Mouse (Mus musculus) embryo, embryonic 11.5 days (tissue): Measurements from ENCODE around the gene Cst7.
"Not testable (repeated sequence)": the region's sequence is repeated elsewhere in the genome, so short reads cannot be mapped to it uniquely, and the experiment has no call there.

Experiments used
- DNase-seq: peaks from one replicate; pipeline ENCODE4 v3.0.0-alpha.2; 2012; ENCODE audit warnings: low read depth, low spot score

The Cst7 gene

GRCm38 (mm10) chr2:150569847-150570590 is at the start of gene Cst7:
Gene Cst7 (plus strand): TSS chr2:150570415.
- no peak for DNase-seq

GRCm38 (mm10) chr2:150525703-150526207 is 44.5 kb upstream of the Cst7 start:
- no peak for DNase-seq

GRCm38 (mm10) chr2:150549576-150549975 is 20.6 kb upstream of the Cst7 start:
- not testable (repeated sequence) for DNase-seq

DNA sequence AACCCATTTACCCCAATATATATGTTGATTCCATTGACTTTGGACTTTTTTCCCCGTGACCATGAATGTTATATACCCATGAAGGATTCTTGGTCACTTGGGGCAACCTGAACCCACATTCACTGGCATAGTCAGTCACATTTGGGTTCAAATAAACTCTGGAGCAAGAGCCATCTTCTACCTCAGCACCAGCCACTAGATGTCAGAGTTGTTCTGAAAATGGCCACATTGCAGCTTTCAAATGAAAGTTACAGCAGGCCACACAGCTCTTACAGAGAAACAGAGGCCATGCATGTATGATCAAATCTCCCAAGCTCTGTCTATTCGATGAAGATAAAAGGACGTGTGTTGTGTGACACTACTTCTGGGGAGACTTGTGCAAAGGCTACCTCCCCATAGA is 11.6 kb upstream of the Cst7 start:
- DNase-seq, result peak; percentile 16

GRCm38 (mm10) chr2:150567051-150567450 is 3.2 kb upstream of the Cst7 start:
- DNase-seq, result no peak

DNA sequence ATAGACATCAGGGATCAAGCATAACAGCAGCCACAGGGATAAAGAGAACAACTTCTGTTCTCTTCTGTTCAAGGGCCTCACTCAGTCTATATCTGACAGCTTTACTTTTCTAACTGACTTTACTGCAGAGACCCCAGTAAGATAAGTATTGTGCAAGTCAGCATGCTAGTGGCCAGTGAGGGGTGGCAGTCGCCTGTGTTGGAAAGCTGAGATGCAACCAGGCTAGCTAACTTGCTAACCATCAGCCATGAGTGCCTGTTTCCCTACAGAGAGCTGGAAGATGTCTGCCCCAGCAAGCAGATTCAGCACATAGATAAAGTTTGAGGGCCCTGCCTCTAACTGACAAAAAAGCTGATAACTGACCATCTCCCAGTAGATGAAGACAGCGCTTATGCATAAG is 546 bp downstream of the Cst7 start:
- no peak for DNase-seq

DNA sequence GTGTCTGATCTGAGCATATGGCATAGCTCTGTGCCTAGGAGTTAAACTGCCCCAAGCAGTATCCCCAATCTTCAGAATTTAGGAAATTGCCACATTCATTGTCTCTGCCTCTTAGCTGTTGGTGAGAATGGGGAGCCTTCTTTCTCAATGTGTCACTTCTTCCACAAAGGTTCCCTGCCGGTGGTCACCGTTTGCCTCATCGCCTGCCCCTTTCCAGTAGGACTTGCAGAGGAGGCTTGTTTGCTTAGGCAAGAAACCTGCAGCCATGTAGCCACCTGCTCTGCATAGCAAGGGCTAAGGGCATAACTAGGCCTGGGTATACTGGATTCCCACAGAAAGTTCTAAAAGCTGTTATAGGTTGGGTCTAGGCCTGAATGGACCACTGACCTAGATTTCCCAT is 2.2 kb downstream of the Cst7 start:
- no peak for DNase-seq

- DNase-seq, result no peak
Measured at GRCm38 (mm10) chr2:150576256-150576655, 6.0 kb downstream of the Cst7 start.

DNA sequence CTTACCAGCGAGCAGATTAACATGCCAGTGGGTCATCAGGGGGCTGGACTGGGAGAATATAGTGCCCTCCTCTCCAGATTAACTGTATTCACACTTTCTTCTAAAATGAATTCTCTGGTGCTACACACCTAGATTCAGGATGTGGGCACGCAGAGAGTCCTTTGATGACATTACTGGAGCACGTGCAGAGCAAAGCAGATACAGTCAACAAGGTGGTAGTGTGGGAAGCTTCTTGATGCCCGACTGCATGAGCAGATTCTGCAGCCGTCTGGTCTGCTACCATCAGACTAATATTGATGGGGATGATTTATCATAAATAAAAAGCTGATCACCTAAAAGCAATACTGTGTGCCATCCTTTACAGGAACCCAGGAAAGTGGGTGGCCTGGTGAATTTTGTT is 8.4 kb downstream of the Cst7 start:
- DNase-seq, result no peak

GRCm38 (mm10) chr2:150579628-150580027 is 9.4 kb downstream of the Cst7 start:
- no peak for DNase-seq

DNA sequence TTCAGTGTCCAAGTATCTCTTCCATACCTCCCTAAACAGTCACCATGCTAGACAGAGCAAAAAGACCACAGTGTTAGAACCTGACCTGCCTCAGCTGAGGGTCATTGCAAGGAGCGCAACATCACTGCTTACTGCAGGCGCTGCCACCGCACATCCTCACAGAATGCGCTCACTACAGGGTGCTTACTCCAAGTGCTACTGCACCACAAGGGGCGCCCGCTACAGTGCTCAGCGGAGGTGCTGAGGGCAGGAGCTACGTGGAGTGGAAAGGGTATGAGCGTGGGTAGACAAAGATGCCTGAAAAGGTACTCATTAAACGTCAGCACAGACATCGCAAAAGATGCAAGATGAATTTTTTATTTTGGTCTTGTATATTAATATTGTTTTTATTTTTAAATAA is 18.9 kb downstream of the Cst7 start:
- DNase-seq, result no peak

DNA sequence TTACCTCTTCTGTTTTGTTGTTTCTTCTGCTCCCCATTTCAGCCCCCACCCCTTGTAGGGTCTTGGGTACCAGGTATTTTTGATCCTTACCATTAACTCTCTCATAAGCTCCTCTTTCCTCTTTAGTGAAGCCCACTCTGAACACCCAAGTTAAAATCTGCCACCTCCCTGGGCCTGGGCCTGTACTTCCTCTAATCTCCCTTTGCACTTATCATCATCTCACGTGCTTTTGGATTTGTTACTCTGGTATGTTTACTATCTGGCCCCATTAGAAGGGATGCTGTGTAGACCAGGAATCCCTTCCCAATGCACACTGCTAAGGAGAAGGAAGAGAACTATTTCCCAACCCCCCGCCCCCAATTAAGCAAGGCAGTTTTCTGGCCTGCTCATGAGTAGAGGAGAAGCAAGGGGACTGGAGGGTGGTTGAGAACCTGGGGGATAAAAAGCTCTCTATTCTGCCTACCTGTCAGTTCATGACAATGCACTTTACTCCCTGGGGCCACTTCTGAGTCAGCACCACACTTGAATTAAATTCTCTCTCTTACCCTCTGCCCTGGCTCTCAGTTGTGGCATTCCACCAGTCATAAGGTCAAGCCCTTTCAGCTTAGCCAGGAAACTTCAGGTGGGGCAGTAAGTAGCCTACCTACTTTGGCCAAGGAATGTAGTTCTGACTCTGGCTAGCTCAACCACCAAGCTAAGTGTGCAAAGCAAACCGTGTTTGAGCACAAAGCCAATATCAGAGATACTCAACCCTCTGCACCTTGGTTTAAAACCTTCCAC is 25.4 kb downstream of the Cst7 start:
- DNase-seq, result no peak

- no peak for DNase-seq
Measured at GRCm38 (mm10) chr2:150600263-150600662, 30.0 kb downstream of the Cst7 start.

DNA sequence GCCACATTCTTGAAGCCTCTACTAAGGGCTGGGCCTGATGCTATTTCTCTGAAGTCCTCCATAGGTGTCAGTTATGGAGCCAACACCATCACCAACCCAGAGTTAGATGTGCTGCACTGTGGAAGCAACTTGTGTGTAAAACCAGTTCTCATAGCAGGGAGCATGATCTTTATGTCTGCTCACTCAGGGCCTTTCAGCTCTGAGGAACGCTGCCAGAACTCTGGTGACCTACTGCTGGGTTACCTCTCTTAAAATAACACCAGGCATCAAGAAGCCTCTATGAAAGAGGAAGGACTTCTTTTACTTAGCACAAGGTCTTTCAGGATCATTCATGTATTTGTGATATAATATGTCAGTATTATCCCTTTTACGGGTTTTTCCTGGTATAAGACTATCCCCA is 32.0 kb downstream of the Cst7 start:
- no peak for DNase-seq

- DNase-seq, result no peak
Measured at GRCm38 (mm10) chr2:150604802-150605201, 34.6 kb downstream of the Cst7 start.

- DNase-seq, result no peak
Measured at GRCm38 (mm10) chr2:150607086-150607485, 36.9 kb downstream of the Cst7 start.

- peak; percentile 93 for DNase-seq
Measured at GRCm38 (mm10) chr2:150608087-150608799, 38.0 kb downstream of the Cst7 start, which contains the start of gene Apmap. Gene Apmap (minus strand): TSS chr2:150608567.

DNA sequence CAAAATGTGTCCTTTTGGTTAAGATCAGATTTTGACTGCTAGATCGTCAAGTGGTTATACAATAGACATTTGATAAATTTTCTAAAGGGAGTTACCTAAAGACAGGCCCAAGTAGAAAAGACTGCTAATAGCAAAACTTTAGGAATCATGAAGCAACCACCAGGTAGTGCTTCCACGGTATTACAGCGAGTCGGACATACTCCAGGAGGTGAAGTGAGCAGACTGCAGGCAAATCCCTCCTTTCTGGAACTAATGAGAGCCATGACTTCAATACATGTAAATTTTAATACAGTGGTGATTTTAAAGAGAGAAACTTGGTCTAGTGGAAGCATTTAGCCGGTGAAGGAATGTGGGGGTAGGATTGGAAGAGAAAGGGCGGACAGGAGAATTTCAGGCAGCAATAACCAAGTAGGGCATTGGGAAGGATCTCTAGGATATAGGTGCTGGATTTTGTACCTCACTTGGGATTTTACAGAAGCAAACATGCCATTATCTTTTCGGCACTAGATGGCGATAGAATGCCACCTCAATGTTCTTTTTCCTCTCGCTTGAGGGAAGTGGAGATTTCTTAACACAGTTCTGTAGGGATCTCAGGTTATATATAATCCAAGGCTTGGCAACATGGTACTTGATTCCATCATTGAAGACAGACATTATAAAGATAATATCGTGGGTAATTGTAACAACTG is 38.8 kb downstream of the Cst7 start:
- DNase-seq, result peak; percentile 72

DNA sequence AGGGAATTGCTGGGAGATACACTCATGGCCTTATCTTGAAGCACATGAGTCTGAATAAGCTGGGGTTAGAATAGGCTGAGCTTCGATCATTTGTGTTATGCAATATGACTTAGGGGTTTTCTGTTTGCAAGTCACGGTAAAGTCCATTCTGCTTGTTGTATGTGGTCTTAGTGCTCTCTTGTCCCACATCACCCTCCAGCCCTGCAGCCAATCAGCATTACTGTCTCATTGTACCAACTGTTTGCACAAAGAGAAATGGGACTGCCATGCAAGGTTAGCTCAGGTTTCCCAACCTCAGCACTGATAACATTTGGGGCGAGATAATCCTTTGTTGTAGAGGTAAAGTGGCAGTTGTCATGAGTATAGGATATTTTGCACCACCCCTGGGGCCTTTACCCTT is 39.9 kb downstream of the Cst7 start:
- no peak for DNase-seq

GRCm38 (mm10) chr2:150621698-150622097 is 51.5 kb downstream of the Cst7 start:
- no peak for DNase-seq

- DNase-seq, result no peak
Measured at GRCm38 (mm10) chr2:150623957-150624356, 53.7 kb downstream of the Cst7 start.

DNA sequence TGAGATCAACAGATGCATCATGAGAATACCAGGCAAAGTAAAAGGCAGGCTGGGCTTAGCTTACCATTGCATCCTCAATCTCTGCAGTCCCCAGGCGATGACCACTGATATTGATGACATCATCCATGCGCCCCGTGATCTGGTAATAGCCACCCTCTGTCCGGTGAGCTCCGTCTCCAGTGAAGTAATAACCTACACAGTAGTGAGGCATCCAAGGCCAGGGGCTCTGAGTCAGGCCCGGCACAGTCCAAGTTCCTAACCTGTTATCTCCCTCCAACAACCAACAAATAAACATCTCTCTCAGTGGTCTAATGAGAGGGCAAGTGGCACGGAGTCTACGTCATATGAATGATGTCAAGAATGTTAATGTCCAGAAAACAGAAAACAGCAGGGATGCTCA is 54.7 kb downstream of the Cst7 start:
- DNase-seq, result no peak
